In the genomic region with DNA sequence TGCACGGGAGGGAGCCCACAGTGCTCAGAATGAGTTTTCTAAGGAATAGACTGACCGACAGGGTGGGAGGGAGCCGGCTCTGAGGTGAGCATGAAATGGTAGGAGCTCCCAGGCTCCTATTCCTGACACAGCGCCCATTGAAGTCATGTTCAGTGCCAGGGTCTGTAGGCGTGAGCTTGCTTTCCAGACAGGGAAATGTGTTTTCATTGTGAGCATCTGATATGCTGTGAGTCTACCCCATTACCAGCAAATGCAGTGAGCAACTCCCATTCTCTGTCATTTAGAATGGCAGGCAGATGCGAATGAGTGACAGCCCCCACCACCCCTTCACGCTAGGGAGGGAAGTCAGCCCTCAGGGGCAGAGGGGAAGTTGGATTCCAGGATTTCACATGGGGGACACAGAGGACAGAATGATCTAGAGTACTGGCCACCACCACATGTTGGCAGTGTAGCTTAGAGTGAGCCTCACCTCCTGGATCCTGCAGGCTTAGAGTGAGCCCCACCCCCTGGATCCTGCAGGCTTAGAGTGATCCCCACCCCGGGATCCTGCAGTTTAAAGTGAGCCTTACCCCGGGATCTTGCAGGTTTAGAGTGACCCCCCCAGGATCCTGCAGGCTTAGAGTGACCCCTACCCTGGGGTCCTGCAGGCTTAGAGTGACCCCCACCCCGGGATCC, we compare ENCODE assay signal across 26 mouse cellular contexts.
DNase-seq lines count a peak whose midpoint lies in the region; ATAC-seq and TF ChIP-seq lines count a peak whose summit lies in the region.
"Had no signal": no experiment of that assay in that cellular context is flagged by ENCODE, and none has a peak within 500 bp of the region (broad histone marks: within the 10 kb centered on the region; RNA-seq: fewer than 3 reads in every experiment).

No protein-coding gene starts in this region.

- no peak overlapping the region for H3K4me2 ChIP-seq in heart, embryonic 12.5 days
- H3K4me2 ChIP-seq: embryonic facial prominence, embryonic 12.5 days; heart, embryonic 11.5 days; limb, embryonic 15.5 days; lung, embryonic 14.5 days; midbrain, embryonic 15.5 days; neural tube, embryonic 13.5 days had no signal

- no peaks in the 10 kb centered on the region for H3K9me3 ChIP-seq in heart, embryonic 12.5 days (replicated peaks)
- H3K9me3 ChIP-seq: embryonic facial prominence, embryonic 12.5 days; limb, embryonic 15.5 days; midbrain, embryonic 15.5 days; neural tube, embryonic 13.5 days had no signal

- TF ChIP-seq CTCF in layer of hippocampus, adult 2 months (conservative IDR thresholded peaks at IDR 0.05), result no peak; the same call in 1 of the 2 replicates

- H3K4me1 ChIP-seq in heart, embryonic 12.5 days (replicated peaks), result peaks cover 9% of the 10 kb centered on the region; the same call in 1 of the 2 replicates
- H3K4me1 ChIP-seq: limb, embryonic 15.5 days had no signal

- no peak for ATAC-seq in heart, embryonic 12.5 days (ENCODE audit: insufficient number of reproducible peaks, low FRiP score)
- ATAC-seq: inflammation-experienced regulatory T-cells, adult 6 months; midbrain, embryonic 15.5 days had no signal

- no peak overlapping the region for H3K27ac ChIP-seq in heart, embryonic 12.5 days (ENCODE audit: poor library complexity, severe bottlenecking)
- peak overlapping the region; percentile 15; the same call in 1 of the 2 replicates for H3K27ac ChIP-seq in layer of hippocampus, adult 2 months
- H3K27ac ChIP-seq: embryonic facial prominence, embryonic 12.5 days; limb, embryonic 15.5 days; liver, embryonic 14.5 days; midbrain, embryonic 15.5 days; neural tube, embryonic 13.5 days had no signal

- H3K27me3 ChIP-seq in heart, embryonic 12.5 days (replicated peaks), result peaks cover 15% of the 10 kb centered on the region
- H3K27me3 ChIP-seq: embryonic facial prominence, embryonic 12.5 days; neural tube, embryonic 13.5 days had no signal

- no peak overlapping the region for H3K9ac ChIP-seq in heart, embryonic 12.5 days
- H3K9ac ChIP-seq: embryonic facial prominence, embryonic 12.5 days; limb, embryonic 15.5 days; liver, embryonic 14.5 days; lung, embryonic 14.5 days; midbrain, embryonic 15.5 days; neural tube, embryonic 13.5 days had no signal

- H3K36me3 ChIP-seq in heart, embryonic 12.5 days, result no peaks in the 10 kb centered on the region
- H3K36me3 ChIP-seq: embryonic facial prominence, embryonic 12.5 days; limb, embryonic 15.5 days; midbrain, embryonic 15.5 days; neural tube, embryonic 13.5 days had no signal

- no peak overlapping the region for H3K4me3 ChIP-seq in heart, embryonic 12.5 days
- no peak overlapping the region for H3K4me3 ChIP-seq in layer of hippocampus, adult 2 months
- H3K4me3 ChIP-seq: embryonic facial prominence, embryonic 12.5 days; erythroblast, embryonic 14.5 days; limb, embryonic 15.5 days; midbrain, embryonic 15.5 days; myocyte; neural tube, embryonic 13.5 days had no signal

- peak; percentile 56 for DNase-seq in heart, adult 11 months
- peak; percentile 45 to 81 for DNase-seq in layer of hippocampus, adult 18-20 months (ENCODE audit: low spot score in 2 of 2)
- no peak for DNase-seq in layer of hippocampus, postnatal 25 days (ENCODE audit: extremely low spot score in 1 of 2, low spot score in 1 of 2)
- peak; percentile 52 to 72 for DNase-seq in layer of hippocampus, adult 2 months (ENCODE audit: low spot score in 2 of 2)
- DNase-seq in layer of hippocampus, postnatal 10 days (ENCODE audit: low spot score in 2 of 2), result peak; percentile 40 to 42
- no peak for DNase-seq in right cerebral cortex, adult 2 months (ENCODE audit: low spot score in 2 of 2)
- DNase-seq: adrenal gland, adult 2 months; cerebellum, adult 18-20 months; cerebellum, postnatal 14 days; gastrocnemius, postnatal 10 days; heart, postnatal 10 days; kidney, adult 8-10 months; kidney, postnatal 14 days; left cerebral cortex, postnatal 4 days; lung, embryonic 14.5 days; right cerebral cortex, adult 18-20 months had no signal

- 44% methylated on average over 10 of the region's 10 CpGs for WGBS in heart, embryonic 12.5 days

Comparison
In these comparisons a context has a peak if more than half of its experiments do, and no peak if none do; other contexts are left out.
1. DNase-seq: peak in heart, adult 11 months (single experiment), layer of hippocampus, adult 18-20 months (2 of 2), layer of hippocampus, adult 2 months (2 of 2) and layer of hippocampus, postnatal 10 days (2 of 2); none in layer of hippocampus, postnatal 25 days (0 of 2) and right cerebral cortex, adult 2 months (0 of 2).